Mouse (Mus musculus) cerebellum, adult 9-11 months (tissue): Measurements from ENCODE around the gene Fam118b.

Experiments
- DNase-seq: peaks from one replicate; pipeline ENCODE4 v3.0.0; 2022

Fam118b gene

GRCm38 (mm10) chr9:35194048-35194447 lies 73.6 kb downstream of the Fam118b start:
- no peak for DNase-seq

GRCm38 (mm10) chr9:35192983-35193542 lies 74.5 kb downstream of the Fam118b start:
- DNase-seq, result no peak

- DNase-seq, result peak; percentile 38
Observed at GRCm38 (mm10) chr9:35188700-35189099, 78.9 kb downstream of the Fam118b start.

- DNase-seq, result no peak
Observed at GRCm38 (mm10) chr9:35187351-35187903, 80.2 kb downstream of the Fam118b start.

DNA sequence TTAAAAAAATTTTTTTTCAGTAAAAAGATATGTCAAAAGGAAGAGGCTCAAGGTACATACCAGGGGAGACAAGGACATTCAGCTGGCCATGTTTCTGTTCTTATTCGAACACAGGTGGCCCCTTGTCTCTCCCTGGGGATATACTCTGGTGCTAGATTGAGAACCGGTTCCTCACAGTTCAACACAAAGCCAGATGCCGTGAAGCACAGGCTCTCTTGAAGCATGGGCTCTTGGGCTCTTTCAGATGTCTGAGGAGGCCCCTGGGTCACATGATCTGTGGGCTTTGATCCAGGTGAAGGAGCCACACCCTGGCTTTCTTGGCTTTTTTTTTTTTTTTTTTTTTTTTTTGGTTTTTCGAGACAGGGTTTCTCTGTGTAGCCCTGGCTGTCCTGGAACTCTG lies 81.2 kb downstream of the Fam118b start:
- no peak for DNase-seq

DNA sequence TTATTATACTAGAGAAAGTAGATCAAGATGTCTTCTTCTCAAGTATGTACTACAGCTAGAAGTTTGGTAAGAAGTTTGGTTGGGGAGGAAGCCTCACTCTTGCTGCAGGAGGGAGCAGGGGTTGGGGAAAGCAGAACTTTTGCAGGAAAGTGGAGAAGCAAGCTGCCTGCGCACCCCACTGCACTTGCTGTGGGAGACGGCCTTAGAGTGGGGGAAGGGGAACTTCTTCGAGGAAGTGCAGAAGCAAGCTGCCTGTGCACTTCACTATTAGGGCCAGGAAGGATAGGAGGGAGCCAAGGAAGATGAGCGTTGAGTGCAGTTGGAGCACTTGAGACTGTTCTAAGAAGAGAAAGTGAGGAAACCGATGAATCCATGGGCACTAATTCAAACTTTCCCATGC lies 84.2 kb downstream of the Fam118b start:
- DNase-seq, result no peak

DNA sequence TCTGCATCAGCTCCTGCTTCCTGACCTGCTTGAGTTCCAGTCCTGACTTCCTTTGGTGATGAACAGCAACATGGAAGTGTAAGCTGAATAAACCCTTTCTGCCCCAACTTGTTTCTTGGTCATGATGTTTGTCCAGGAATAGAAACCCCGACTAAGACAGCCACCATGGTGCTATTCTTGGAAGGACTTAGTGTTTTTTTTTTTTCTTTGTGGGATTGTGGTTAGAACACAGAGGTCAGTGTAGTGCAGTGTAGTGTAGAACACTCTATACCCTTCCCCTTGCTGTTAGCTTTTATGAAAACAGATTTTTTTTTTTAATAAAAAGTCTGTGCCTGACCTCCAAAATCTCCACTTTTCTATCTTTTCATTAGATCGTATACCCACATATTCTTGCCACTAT lies 84.8 kb downstream of the Fam118b start:
- no peak for DNase-seq

DNA sequence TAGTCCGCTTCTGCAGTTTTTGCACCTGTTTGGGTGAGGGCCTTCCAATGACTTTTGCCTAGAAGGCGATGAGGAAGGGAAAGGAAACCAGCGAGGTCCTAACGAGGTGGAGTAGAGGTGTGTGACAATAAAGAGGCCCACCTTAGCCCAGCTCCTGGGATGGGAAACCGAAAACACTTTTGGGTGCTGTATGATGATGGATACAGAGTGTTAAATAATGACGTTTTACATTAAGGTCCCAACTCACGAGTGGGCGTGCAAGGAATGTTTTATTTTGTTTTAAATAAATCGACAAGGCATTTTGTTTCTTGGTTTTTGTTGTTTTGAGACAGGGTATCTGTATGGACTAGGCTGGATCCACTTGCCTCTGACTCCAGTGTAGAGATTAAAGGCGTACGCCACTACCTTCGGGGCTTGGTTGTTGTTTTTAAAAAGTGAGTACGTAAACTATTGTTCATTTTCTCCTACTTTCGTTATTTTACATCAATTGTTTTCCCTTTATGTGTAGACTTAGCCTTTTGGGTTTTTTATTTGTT lies 91.4 kb downstream of the Fam118b start:
- no peak for DNase-seq

DNA sequence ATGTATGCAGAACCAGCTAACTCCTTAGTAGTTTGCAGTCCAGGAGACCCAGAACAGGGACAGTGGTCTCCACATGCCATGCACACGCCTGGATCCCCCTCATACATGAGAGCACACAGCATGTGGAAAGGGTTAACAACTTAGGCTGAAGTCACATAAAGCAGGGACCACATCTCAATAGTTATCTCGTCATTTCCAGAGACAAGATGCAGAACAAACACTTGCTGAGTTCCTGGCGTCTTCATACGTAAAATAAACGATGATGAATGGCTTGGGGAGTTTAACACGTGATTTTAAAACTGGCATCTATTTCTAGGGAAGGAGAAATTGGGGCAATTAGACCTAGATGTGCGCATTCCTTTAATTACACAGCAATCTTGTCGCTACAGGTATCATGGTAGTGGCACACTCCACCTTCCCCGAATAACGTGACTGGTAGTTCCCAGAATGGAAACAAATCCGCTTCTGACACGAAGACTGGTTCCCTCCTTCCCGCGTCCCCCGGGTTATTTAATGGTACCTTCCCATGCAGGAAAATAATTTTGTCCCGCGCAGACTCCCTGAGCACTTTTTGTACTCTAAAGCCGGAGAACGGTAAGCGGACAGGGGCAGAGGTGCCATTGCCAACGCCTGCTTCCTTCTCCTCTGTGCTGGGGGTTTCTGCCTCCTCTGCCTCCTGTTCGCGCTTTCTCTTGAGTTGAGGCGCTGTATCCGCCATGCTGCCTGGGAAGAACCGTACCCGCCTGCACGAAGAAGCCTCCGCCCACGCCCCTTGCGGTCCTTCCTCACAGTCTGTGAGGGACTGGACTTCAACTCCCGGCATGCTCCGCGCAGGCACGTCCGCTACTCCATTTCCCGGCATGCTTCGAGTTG lies 92.1 kb downstream of the Fam118b start, which contains the start of gene Dcps:
Gene Dcps, minus strand, starts transcription at position 811 of the 873 bp plus-strand sequence.
- DNase-seq, result peak; percentile 96

DNA sequence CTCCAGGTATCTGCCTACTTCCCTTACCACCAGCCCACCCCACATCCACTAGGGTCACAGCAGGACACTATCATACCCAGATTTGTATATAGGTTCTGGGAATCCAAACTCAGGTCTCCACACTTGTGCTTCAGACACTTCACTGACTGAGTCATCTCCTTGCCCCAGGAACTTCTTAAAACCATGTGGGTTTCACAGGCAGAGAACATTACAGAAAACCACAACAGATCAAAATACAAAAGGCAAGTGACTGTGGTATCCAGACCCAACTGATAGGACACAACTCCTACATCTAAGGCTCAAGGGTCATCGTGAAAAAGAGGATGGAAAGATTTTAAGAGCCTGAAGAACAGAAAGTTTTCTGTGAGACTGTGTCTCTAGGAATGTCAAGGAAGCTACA lies 94.3 kb downstream of the Fam118b start:
- no peak for DNase-seq

DNA sequence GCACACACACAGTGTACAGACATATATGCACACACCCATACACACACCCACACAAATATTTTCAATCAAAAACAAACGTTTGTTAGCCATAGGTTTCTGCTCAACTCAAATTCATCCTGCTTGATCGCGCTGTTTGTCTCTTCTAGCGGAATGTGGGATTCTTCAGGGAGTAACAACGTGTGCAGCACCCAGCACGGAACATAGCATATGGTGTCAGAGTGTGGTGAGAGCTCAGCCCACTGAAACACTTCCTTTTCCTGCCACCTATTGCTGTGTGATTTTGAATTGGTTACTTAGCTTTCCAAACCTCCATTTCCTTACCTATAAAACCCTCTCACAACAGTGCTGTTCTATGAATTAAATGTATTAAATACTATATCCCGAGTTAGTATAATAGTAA lies 97.5 kb downstream of the Fam118b start:
- no peak for DNase-seq
